Comparison of ENCODE assay signal across 12 mouse cellular contexts in genomic region chr10:68976443-68977025, GRCm38 (mm10).
DNase-seq lines count a peak whose midpoint lies in the region; ATAC-seq and TF ChIP-seq lines count a peak whose summit lies in the region.
"Had no signal": no experiment of that assay in that cellular context is flagged by ENCODE, and none has a peak within 500 bp of the region (broad histone marks: within the 10 kb centered on the region; RNA-seq: fewer than 3 reads in every experiment).

No protein-coding gene starts in this region.

- no peak overlapping the region for H3K27ac ChIP-seq in heart, adult 2 months
- H3K27ac ChIP-seq: forebrain, embryonic 12.5 days; heart, embryonic 15.5 days had no signal

- no peak for TF ChIP-seq POLR2A in heart, adult 2 months (IDR thresholded peaks at IDR 0.05; ENCODE audit: insufficient read depth, low read depth, low read length)

- H3K36me3 ChIP-seq in heart, adult 2 months (ENCODE audit: control insufficient read depth, insufficient read depth, low read length) = no peaks in the 10 kb centered on the region
- H3K36me3 ChIP-seq: forebrain, embryonic 12.5 days; G1E; heart, embryonic 15.5 days had no signal

- no peak for TF ChIP-seq CTCF in heart, adult 2 months (IDR thresholded peaks at IDR 0.05)

- WGBS in heart, adult 2 months = 77% methylated on average over 10 of the region's 10 CpGs

- no peak for TF ChIP-seq EP300 in heart, adult 2 months (IDR thresholded peaks at IDR 0.05; ENCODE audit: insufficient read depth, low read depth, low read length)

- H3K4me1 ChIP-seq in heart, adult 2 months (ENCODE audit: control insufficient read depth, insufficient read depth, low read length) = no peaks in the 10 kb centered on the region
- H3K4me1 ChIP-seq: forebrain, embryonic 12.5 days; heart, embryonic 15.5 days had no signal

- H3K79me2 ChIP-seq in heart, adult 2 months (replicated peaks; ENCODE audit: control insufficient read depth, insufficient read depth, low read length) = no peaks in the 10 kb centered on the region

- DNase-seq in ovary, adult 18-20 months (ENCODE audit: low spot score) = peak; percentile 7
- no peak for DNase-seq in ovary, postnatal 36 days (ENCODE audit: low spot score)
- peak; percentile 42 to 43 for DNase-seq in adrenal gland, postnatal 36 days
- DNase-seq in kidney, postnatal 4 days = peak; percentile 40 to 61
- DNase-seq in urinary bladder, postnatal 4 days (ENCODE audit: low spot score in 2 of 2) = peak; percentile 34 to 61
- no peak for DNase-seq in heart, adult 2 months
- DNase-seq: retina, postnatal 1 day had no signal

- H3K9ac ChIP-seq in heart, adult 2 months (ENCODE audit: low read depth, low read length) = no peak overlapping the region
- H3K9ac ChIP-seq: forebrain, embryonic 12.5 days; heart, embryonic 15.5 days had no signal

- no peaks in the 10 kb centered on the region for H3K27me3 ChIP-seq in heart, adult 2 months (ENCODE audit: control insufficient read depth, insufficient read depth, low read length)
- H3K27me3 ChIP-seq: forebrain, embryonic 12.5 days; heart, embryonic 15.5 days had no signal

- intact Hi-C loops in heart, adult 2 months (cut with DNase I) = no loop called here

- no peak overlapping the region for H3K4me3 ChIP-seq in heart, adult 2 months
- H3K4me3 ChIP-seq: forebrain, embryonic 12.5 days; heart, embryonic 15.5 days had no signal

- no peak for ATAC-seq in CD4-positive, CD25-positive, alpha-beta regulatory T cell, adult 4 months
- ATAC-seq: inflammation-experienced regulatory T-cells, adult 6 months had no signal

Comparison
In these comparisons a context has a peak if more than half of its experiments do, and no peak if none do; other contexts are left out.
1. DNase-seq: peak in ovary, adult 18-20 months (single experiment), adrenal gland, postnatal 36 days (2 of 2), kidney, postnatal 4 days (2 of 2) and urinary bladder, postnatal 4 days (2 of 2); none in ovary, postnatal 36 days (single experiment) and heart, adult 2 months (0 of 2).